Mouse (Mus musculus): ENCODE results near the gene Ankle2. TPM values are rescaled to one million over a fixed set of nuclear protein-coding genes. Genes with fewer than 3 reads are reported as not detected.

Gene Ankle2
- total RNA-seq, 2 experiments from 2014 or later = 29.4 to 33.3 TPM

DNA sequence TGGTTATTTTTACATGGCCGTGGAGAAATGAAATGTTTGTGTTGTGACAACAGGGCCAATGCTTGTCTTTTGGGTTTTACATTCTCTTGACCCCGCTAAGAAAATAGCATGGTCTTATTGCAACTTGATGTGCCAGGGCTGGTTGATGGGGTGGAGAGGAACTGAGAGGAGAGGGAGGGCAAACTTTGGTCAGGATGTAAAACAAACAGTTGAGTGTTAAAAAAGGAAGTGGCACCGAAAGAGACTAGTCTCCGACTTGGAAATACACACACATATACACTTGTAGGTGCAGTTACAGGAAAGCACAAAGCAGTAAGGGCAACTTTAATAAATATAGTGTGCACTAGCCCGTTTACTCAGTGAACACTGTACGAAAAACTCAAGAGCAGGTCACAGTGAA lies 1.5 kb downstream of the Ankle2 start:
- Histone ChIP-seq H3K4me3 (peak overlapping the region; percentile 96), H3K27ac (no peak overlapping the region)
- intact Hi-C loops (cut with DNase I) = loop anchor here (5.0 kb wide), 1 partner anchor 35 kb away; the partner anchor contains the start of gene Pgam5
- DNase-seq = no peak
- TF ChIP-seq CTCF (IDR thresholded peaks at IDR 0.05) = no peak

DNA sequence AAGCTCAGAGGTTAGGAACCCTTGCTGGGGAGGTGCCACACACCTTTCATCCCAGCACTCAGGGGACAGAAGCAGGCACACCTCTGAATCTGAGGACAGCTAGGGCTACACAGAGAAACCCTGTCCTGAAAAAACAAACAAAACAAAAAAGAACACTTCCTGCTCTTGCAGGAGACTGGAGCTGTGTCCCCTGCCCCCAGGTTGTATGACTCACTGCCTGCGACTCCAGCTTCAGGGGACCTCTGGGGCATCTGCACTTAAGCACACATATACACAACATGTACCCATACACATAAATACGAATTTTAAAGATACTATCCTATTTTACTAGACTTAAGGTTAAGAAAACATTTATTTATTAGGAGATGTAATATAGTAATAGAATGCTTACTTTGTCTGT lies 13.3 kb downstream of the Ankle2 start:
- H3K27ac ChIP-seq = no peak overlapping the region
- intact Hi-C loops (cut with DNase I) = no loop called here
- no peak for DNase-seq
- no peak for TF ChIP-seq CTCF (IDR thresholded peaks at IDR 0.05)
- no peak overlapping the region for H3K4me3 ChIP-seq

DNA sequence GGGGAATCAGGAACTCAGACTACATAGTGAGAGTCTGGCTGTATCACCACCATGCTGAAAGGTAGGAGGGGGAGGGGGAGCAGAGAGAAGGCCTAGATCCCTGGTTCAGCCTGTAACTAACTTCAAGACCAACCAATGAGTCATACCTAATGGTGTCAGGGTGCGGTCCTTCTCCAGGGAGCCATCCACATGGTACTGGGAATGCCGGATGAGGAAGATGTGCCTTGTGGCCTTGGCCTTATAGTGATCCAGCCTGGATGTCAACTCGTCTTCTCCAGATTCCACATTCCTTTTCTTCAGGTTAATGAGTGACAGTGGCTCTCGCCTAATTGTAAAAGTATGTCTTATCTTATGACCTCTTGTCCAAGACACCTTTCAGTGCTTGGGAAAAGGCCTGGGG lies 36.1 kb downstream of the Ankle2 start:
- Histone ChIP-seq H3K27ac (no peak overlapping the region), H3K4me3 (no peak overlapping the region)
- intact Hi-C loops (cut with DNase I) = loop anchor here (5.0 kb wide), 1 partner anchor 35 kb away; the partner anchor contains the start of gene Ankle2
- DNase-seq = no peak
- TF ChIP-seq CTCF (IDR thresholded peaks at IDR 0.05) = no peak

DNA sequence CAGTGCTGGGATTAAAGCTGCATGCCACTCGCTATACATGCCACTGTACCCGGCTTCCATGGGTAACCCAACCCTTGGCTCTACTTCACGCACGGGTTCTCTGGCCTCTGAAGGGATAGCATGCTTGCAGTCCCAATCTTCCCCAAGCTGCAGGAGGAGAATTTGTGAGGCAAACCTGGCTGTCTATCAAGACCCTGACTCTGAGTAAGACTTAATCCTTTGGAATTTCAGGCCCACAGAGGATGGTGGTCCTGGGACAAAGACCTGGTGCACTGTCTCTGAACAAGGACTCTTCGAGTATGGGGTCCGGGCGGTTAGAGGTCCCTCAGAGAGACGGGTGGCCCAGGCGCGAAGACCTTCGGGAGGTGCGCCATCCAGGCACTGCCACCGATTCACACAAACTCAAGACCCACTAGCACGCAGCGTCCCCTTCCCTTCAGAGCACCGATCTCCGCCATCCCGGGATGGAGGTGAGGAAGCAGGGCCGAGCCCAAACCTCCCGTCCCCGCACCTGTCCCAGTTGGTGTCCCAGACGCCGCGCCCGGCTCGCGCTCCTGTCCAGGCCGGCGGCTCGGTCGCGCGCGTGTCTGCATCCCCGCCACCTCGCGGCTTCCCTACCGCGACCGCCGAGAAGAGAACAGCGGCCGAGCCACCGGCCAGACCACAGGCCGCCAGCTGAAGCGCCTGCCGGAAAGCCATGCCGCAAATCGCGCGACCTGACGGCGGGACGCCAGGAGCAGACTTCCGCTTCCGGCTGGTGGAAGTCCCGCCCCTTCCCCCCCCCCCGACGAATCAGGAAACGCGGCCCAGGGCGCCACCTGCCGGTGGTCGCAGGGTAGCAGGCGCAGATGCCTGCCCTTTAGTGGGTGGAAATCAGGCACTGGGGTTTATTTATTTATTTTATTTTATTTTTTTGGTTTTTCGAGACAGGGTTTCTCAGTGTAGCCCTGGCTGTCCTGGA lies 38.6 kb downstream of the Ankle2 start, which contains the start of gene Pgam5:
Pgam5 (minus strand) TSS at position 773 of the 961 bp plus-strand sequence.
- H3K27ac ChIP-seq = peak within 1 kb of the TSS; percentile 94
- H3K4me3 ChIP-seq = peak within 1 kb of the TSS; percentile 80
- peak; percentile 84 for TF ChIP-seq CTCF (IDR thresholded peaks at IDR 0.05)
- DNase-seq = peak; percentile 96
- intact Hi-C loops (cut with DNase I) = loop anchor here (2.0 to 5.0 kb wide), 2 partner anchors 17 to 37 kb away; partner anchors contain the start of genes Ankle2, Pole and Pxmp2

DNA sequence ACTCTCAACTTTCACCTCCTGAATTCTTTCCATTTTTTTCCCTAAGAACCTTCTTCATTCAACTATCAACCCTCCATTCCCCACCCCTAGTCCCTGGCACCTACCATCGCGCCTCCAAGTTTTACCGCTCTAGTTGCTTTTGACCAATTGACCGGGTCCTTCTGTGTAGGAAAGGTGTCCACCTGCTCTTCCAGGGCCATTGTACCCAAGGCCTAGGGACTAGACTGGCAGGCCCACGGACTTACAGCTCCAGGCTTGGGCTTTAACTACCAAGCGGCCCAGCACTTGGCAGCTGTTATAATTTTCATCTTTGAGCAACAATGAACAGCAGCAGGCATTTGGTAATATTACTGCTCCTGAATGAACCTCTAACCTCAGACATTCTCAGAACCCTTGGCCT lies 39.4 kb downstream of the Ankle2 start:
- DNase-seq = peak; percentile 16
- Histone ChIP-seq H3K27ac (peak overlapping the region; percentile 94), H3K4me3 (no peak overlapping the region; the same call in none of the 2 replicates)
- no peak for TF ChIP-seq CTCF (IDR thresholded peaks at IDR 0.05)
- intact Hi-C loops (cut with DNase I) = no loop called here

DNA sequence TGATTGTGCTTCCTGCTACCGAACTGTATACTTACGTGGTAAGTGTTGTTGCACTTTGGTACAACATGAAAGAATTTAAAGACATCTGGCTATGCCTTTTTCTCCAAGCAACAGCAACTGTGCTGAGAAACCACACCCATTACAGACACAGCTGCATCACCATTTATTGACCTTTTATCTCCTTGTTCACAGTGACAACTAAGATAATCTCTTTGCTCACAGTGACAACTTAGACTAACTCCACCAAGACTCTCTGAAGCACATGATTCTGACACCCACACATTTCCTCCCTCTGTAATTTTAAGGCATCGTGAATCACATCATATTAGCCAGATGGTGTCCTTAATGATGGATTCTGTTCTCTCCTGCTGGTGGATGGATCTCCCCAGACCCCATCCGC lies 43.3 kb downstream of the Ankle2 start:
- no peak for DNase-seq
- Histone ChIP-seq H3K4me3 (no peak overlapping the region), H3K27ac (no peak overlapping the region)
- intact Hi-C loops (cut with DNase I) = no loop called here
- no peak for TF ChIP-seq CTCF (IDR thresholded peaks at IDR 0.05)

DNA sequence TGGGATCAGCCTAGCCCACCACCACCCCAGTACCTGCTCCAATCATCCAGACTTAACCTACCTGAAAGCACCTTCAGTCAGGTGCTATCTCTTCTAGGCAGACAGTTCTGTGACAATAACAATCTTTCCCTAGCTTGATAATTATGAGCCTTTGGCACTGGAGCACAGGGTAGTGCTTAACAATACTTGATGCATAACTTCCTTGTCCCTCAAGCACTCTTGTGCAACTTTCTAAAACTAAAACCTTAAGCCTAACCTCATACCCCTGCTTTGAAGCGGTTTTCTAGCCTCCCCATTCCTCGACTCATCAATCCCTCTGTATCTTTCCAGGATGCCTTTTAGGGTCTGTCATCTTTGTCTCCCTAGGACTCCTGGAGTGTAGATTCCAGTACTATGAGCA lies 44.0 kb downstream of the Ankle2 start:
- H3K27ac ChIP-seq = no peak overlapping the region
- TF ChIP-seq CTCF (IDR thresholded peaks at IDR 0.05) = no peak
- no peak overlapping the region for H3K4me3 ChIP-seq
- DNase-seq = no peak
- intact Hi-C loops (cut with DNase I) = no loop called here

DNA sequence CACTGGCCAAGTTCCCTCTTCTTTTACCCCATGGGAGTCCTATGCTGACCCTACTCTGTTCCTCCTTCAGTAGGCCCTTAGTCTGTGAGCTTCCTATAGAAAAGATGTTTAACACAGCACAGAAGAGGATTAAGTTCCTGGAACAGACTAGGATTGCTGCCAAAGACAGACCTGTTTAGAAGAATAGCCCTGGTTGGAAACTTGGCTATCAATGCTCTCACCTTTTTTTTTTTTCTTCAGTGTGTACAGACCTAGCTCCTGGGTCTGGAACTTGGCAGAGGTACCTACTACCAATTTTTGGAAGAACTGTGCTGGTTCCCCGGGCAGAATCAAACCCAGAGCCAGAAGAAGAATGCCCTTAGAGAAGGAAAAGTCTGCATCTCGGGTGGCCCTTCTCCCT lies 45.6 kb downstream of the Ankle2 start:
- Histone ChIP-seq H3K4me3 (no peak overlapping the region), H3K27ac (no peak overlapping the region)
- TF ChIP-seq CTCF (IDR thresholded peaks at IDR 0.05) = no peak
- intact Hi-C loops (cut with DNase I) = no loop called here
- DNase-seq = no peak

DNA sequence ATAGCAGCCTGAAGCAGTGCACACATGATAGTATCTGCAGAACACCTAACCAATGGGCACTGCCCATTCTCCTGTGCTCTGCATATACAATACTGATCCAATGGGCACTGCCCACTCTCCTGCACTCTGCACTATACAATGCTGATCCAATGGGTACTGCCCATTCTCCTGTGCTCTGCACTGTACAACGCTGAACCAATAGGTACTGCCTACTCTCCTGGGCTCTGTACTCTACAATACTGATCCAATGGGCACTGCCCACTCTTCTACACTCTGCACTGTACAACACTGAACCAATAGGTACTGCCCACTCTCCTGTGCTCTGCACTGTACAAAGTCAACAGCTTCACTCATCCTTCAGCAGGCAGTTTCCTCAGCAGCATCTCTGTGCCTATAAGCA lies 46.1 kb downstream of the Ankle2 start:
- Histone ChIP-seq H3K4me3 (no peak overlapping the region), H3K27ac (no peak overlapping the region)
- intact Hi-C loops (cut with DNase I) = no loop called here
- no peak for DNase-seq
- no peak for TF ChIP-seq CTCF (IDR thresholded peaks at IDR 0.05)

DNA sequence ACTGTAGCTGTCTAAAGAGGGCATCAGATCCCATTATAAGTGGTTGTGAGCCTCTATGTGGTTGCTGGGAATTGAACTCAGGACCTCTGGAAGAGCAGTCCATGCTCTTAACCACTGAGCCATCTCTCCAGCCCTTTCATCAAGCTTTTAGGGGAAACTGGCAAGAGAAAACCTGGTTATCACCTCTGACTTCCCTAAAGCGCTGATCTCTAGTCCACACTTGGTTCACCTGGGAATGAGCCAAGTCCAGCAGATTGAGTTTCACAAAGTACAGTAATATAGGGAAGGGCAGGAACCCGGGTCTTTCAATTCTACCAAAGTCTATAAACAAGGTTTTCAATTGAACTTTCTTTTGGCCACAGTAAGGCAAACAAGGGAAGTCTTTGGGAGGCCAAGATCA lies 51.2 kb downstream of the Ankle2 start:
- TF ChIP-seq CTCF (IDR thresholded peaks at IDR 0.05) = no peak
- DNase-seq = no peak
- H3K27ac ChIP-seq = no peak overlapping the region
- intact Hi-C loops (cut with DNase I) = no loop called here
- H3K4me3 ChIP-seq = no peak overlapping the region

DNA sequence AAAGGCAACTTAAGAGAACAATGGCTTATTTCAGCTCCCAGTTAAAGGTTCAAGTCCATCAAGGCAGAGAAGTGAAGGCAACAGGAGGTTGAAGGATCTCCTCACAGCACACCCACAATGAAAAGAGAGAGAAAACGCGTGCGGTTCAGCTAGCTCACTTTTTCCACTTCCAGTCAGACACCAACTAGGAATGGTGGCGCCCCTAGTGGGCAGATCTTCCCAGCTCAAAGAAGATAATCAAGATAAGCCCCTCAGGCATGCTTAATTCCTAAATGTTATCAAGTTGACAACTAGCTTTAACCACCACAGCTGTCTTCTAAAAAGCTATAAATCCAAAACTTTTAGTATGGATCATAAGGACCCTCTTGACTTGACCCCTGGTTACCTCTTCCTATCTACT lies 53.7 kb downstream of the Ankle2 start:
- peak; percentile 65 for DNase-seq
- Histone ChIP-seq H3K27ac (peak overlapping the region; percentile 90), H3K4me3 (peak overlapping the region; percentile 82)
- peak; percentile 69 for TF ChIP-seq CTCF (IDR thresholded peaks at IDR 0.05)
- intact Hi-C loops (cut with DNase I) = no loop called here

DNA sequence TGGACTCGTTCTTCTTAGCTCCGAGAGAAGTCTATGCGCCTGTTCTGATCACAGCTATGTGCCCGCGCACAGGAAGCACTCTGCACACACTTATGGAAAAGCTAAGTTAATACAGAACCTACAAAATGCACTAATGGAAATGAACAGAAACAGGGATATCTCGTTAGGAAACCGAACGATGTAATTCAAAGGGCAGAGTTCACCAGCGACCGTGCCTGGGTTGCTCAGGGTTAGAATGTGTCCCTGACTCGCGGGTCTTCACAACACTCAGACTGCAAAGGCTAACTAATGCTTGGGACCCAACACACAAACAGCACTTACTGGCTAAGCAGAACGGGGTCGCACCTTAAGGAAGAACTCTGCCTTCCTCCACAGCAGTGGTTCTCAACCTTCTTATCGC lies 54.4 kb downstream of the Ankle2 start:
- H3K27ac ChIP-seq = peak overlapping the region; percentile 90
- intact Hi-C loops (cut with DNase I) = no loop called here
- DNase-seq = no peak
- H3K4me3 ChIP-seq = peak overlapping the region; percentile 82
- TF ChIP-seq CTCF (IDR thresholded peaks at IDR 0.05) = no peak

DNA sequence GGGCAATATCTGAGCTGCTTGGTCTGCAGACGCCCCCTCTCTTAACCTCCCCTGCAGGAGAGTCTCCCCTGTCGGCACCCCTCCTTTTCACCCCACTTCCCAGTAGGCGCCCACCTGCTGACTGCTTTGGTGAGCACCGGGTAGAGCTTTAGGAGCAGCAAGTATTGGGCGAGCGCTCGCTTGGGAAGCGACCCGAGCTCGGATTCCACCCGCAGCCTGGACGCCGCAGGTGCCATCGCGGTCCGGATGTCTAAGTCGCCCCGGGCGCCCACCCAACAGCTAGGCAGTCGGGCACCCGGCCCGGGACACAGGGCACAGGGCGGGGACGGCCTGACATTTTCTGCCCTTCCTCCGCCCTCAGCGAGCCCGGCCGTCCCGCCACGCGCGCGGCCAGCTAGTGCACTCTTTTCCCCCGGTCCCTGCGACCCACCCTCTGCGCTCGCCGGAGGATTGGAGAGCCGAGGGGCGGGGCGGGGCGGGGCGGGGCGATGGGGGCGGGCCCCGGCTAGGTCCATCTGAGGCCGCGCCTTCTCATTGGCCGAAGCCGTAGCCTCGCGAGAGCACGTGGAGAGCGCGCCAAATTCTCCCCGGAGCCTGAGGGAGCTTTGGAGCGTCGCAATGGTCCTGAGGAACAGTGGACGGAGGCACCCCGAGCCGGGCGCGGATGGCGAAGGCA lies 55.1 kb downstream of the Ankle2 start, which contains the start of the genes Pxmp2 and Pole:
Pxmp2 (minus strand) TSS at position 417 of the 676 bp plus-strand sequence.
Pole (plus strand) TSS at position 537 of the 676 bp plus-strand sequence.
- TF ChIP-seq CTCF (IDR thresholded peaks at IDR 0.05) = no peak
- H3K4me3 ChIP-seq = peak within 1 kb of the TSS; percentile 82
- intact Hi-C loops (cut with DNase I) = loop anchor here (2.0 kb wide), 1 partner anchor 17 kb away; the partner anchor contains the start of gene Pgam5
- DNase-seq = peak; percentile 95
- peak within 1 kb of the TSS; percentile 90 for H3K27ac ChIP-seq

All from gastrocnemius, adult 2 months (tissue).